Mouse (Mus musculus) ES-Bruce4 (cell line): ENCODE measurements around the gene Tube1.

Source experiments
- CTCF ChIP-seq: IDR thresholded peaks from one replicate; pipeline ENCODE4 v1.8.1; 2011; ENCODE audit warnings: low read depth, low read length
- EP300 ChIP-seq: IDR thresholded peaks from 2 replicates; pipeline ENCODE4 v1.6.1; 2011; ENCODE audit warnings: low read depth, low read length; ENCODE audit not compliant: insufficient read depth
- POLR2A ChIP-seq: IDR thresholded peaks from one replicate; pipeline ENCODE4 v1.8.1; 2011; ENCODE audit warnings: low read length; ENCODE audit not compliant: insufficient read depth

DNA sequence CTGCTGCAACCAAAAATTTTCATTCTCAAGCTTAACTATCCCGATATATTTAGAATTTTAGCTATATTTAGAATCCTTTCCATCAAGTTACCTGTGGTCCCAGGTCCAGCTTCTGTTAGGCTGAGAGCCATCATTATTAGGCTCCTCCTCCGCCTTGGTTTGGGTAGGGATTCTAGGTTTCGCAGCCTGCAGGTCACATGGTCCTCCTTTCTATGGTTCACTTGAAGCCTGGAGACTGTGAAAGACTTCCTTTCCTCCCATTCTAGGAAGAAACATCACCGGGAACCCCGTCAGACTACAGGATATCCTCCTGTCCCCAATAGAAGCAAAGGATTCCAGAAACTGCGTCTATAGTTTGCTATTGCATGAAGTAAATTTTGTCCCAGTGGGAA lies 38.8 kb downstream of the Tube1 start:
- TF ChIP-seq POLR2A (no peak), CTCF (no peak), EP300 (no peak)
